Mouse (Mus musculus): Measurements from ENCODE around the gene Actrt3.

- TF ChIP-seq CTCF (IDR thresholded peaks at IDR 0.05; ENCODE audit: extremely low read depth, insufficient read depth, low read length) (no peak), POLR2A (IDR thresholded peaks at IDR 0.05; ENCODE audit: extremely low read depth, insufficient read depth, low read length) (no peak)
Measured at GRCm38 (mm10) chr3:30601175-30601574, 1.4 kb upstream of the Actrt3 start.

Measured in cortical plate, adult 2 months (tissue).